Mouse (Mus musculus) heart, adult 2 months (tissue): ENCODE data around the gene Fndc11.

Experiments
- CTCF ChIP-seq: fragments of 200-600 bp; IDR thresholded peaks from 2 replicates; pipeline ENCODE4 v1.8.1; 2022; ENCODE audit warnings: antibody characterized with exemption, mild to moderate bottlenecking, moderate library complexity
- EP300 ChIP-seq: fragments of 200-500 bp; IDR thresholded peaks from 2 replicates; pipeline ENCODE4 v1.6.1; 2011; ENCODE audit warnings: low read depth, low read length, control low read depth; ENCODE audit not compliant: insufficient read depth
- POLR2A ChIP-seq: fragments of 200-500 bp; IDR thresholded peaks from 2 replicates; pipeline ENCODE4 v1.6.1; 2011; ENCODE audit warnings: mild to moderate bottlenecking, low read depth, low read length, control low read depth; ENCODE audit not compliant: insufficient read depth

GRCm38 (mm10) chr2:181253248-181253647 is 33.4 kb downstream of the Fndc11 start:
- TF ChIP-seq CTCF: no peak
- no peak for TF ChIP-seq POLR2A
- TF ChIP-seq EP300: no peak
